Comparison of ENCODE assay signal across 22 mouse cellular contexts in the genomic region with DNA sequence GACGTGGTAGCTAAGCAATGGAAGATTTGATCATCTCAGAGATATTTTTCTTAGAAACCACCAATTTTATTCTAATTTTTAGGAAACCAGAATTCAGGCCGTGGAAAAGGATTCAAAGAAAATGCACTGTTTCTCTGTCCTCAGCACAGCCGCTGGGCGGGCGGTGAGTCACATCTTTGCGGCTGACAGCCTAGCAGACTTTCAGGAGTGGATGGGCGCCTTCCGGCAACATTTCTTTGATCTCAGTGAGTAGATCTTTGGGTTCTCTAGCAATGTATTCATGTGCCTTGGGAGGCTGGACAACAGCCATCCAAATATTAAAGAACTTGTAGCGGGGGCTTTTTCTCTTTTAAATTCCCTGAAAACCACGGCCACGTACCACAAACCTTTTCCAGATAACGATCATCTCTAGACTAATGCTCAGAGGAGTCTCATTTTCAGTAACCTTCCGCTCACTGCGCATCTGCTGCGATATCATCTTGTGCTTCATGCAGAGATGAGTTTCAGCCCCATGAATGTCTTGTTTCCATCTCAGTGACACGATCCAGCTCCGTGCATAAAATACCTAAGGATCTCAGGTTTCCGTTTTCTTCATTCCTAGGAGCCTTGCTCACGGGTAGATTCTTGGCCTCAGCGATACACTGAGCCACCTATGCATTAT. TPM values are rescaled to one million over a fixed set of nuclear protein-coding genes. Genes with fewer than 3 reads are reported as not detected.
DNase-seq lines count a peak whose midpoint lies in the region; ATAC-seq and TF ChIP-seq lines count a peak whose summit lies in the region.
"Had no signal": no experiment of that assay in that cellular context is flagged by ENCODE, and none has a peak within 500 bp of the region (broad histone marks: within the 10 kb centered on the region; RNA-seq: fewer than 3 reads in every experiment).

No protein-coding gene starts in this region.

- dilution Hi-C loops in CH12.LX (cut with MboI; ENCODE audit: extremely low pct_ligation_motif_present, extremely low pct_unique_long_range_greater_than_20kb, low sequenced_read_pairs) = no loop called here

- peaks cover 7% of the 10 kb centered on the region; the same call in 1 of the 2 replicates for H3K4me1 ChIP-seq in kidney, embryonic 15.5 days
- H3K4me1 ChIP-seq in CH12.LX (ENCODE audit: control insufficient read depth in 1 of 2, insufficient read depth in 2 of 2) = peaks cover 9 to 25% of the 10 kb centered on the region in 2 experiments; a peak in 3 of 4 replicates
- H3K4me1 ChIP-seq in cerebellum, adult 2 months (ENCODE audit: control insufficient read depth, insufficient read depth, low read length) = no peaks in the 10 kb centered on the region
- H3K4me1 ChIP-seq: embryonic facial prominence, embryonic 12.5 days; heart, embryonic 10.5 days had no signal

- TF ChIP-seq RAD21 in CH12.LX (IDR thresholded peaks at IDR 0.05; ENCODE audit: low read depth, low read length) = no peak

- H3K9me3 ChIP-seq in kidney, embryonic 15.5 days (replicated peaks) = no peaks in the 10 kb centered on the region
- H3K9me3 ChIP-seq in CH12.LX (replicated peaks; ENCODE audit: low read length) = no peaks in the 10 kb centered on the region
- H3K9me3 ChIP-seq: embryonic facial prominence, embryonic 12.5 days; forebrain, embryonic 12.5 days; heart, embryonic 10.5 days; hindbrain, embryonic 13.5 days had no signal

- TF ChIP-seq CTCF in CH12.LX (conservative IDR thresholded peaks at IDR 0.05 in 1 of 2, IDR thresholded peaks at IDR 0.05 in 1 of 2; ENCODE audit: low read depth in 2 of 2, low read length in 2 of 2) = no peak
- no peak for TF ChIP-seq CTCF in cerebellum, adult 2 months (IDR thresholded peaks at IDR 0.05; ENCODE audit: borderline replicate concordance, insufficient read depth, low read depth, low read length)

- no peaks in the 10 kb centered on the region for H3K79me2 ChIP-seq in CH12.LX (replicated peaks; ENCODE audit: control insufficient read depth, extremely low read depth, insufficient read depth, poor library complexity, severe bottlenecking)

- TF ChIP-seq POLR2A in CH12.LX (IDR thresholded peaks at IDR 0.05; ENCODE audit: low read depth, low read length) = no peak
- no peak for TF ChIP-seq POLR2A in cerebellum, adult 2 months (IDR thresholded peaks at IDR 0.05; ENCODE audit: borderline replicate concordance, insufficient read depth, low read length)

- H3K36me3 ChIP-seq in kidney, embryonic 15.5 days = peaks cover 12% of the 10 kb centered on the region; the same call in 1 of the 2 replicates
- no peaks in the 10 kb centered on the region for H3K36me3 ChIP-seq in CH12.LX (replicated peaks in 1 of 2; ENCODE audit: control insufficient read depth in 1 of 2, insufficient read depth in 1 of 2, low read length in 1 of 2)

- H3K27ac ChIP-seq in kidney, embryonic 15.5 days = no peak overlapping the region
- H3K27ac ChIP-seq in CH12.LX (ENCODE audit: insufficient read depth, low read depth) = peak overlapping the region; percentile 92
- no peak overlapping the region for H3K27ac ChIP-seq in cerebellum, adult 2 months (ENCODE audit: insufficient read depth, low read length)
- H3K27ac ChIP-seq: embryonic facial prominence, embryonic 12.5 days; forebrain, embryonic 12.5 days; heart, embryonic 10.5 days; hindbrain, embryonic 13.5 days; hindbrain, postnatal 0 days had no signal

- no peak overlapping the region for H3K4me3 ChIP-seq in kidney, embryonic 15.5 days (replicated peaks)
- peak overlapping the region in 2 of 3 experiments; percentile 28 to 57 for H3K4me3 ChIP-seq in CH12.LX (replicated peaks in 1 of 3; ENCODE audit: low read depth in 2 of 3, low read length in 2 of 3, poor library complexity in 1 of 3)
- H3K4me3 ChIP-seq in cerebellum, adult 2 months (replicated peaks; ENCODE audit: insufficient read depth, low read depth, low read length) = no peak overlapping the region
- H3K4me3 ChIP-seq: embryonic facial prominence, embryonic 12.5 days; forebrain, embryonic 12.5 days; heart, embryonic 10.5 days; hindbrain, embryonic 13.5 days had no signal

- 81% methylated on average over 20 of the region's 20 CpGs for WGBS in kidney, embryonic 15.5 days
- WGBS in cerebellum, adult 2 months = 98% methylated on average over 20 of the region's 20 CpGs

- no peak for DNase-seq in kidney, adult 9 months
- DNase-seq in CD4-positive, CD25-positive, alpha-beta regulatory T cell, adult 2 months (ENCODE audit: low read depth, low spot score) = peak; percentile 67
- DNase-seq in CH12.LX (ENCODE audit: extremely low read depth) = no peak
- peak; percentile 87 for DNase-seq in induced T-regulatory cell, adult 2 months (ENCODE audit: low read depth)
- no peak for DNase-seq in cerebellum, adult 2 months
- DNase-seq in cerebellum, adult 8-10 months = no peak
- DNase-seq: adrenal gland, postnatal 10 days; cerebellum, adult 18-20 months; cerebellum, postnatal 14 days; embryo, embryonic 11 days; gastrocnemius, postnatal 10 days; heart, adult 18-20 months; heart, postnatal 10 days; kidney, adult 8-10 months had no signal

- H3K27me3 ChIP-seq in kidney, embryonic 15.5 days = no peaks in the 10 kb centered on the region
- H3K27me3 ChIP-seq in CH12.LX (replicated peaks) = no peaks in the 10 kb centered on the region
- H3K27me3 ChIP-seq in cerebellum, adult 2 months (ENCODE audit: control insufficient read depth, insufficient read depth, low read length) = no peaks in the 10 kb centered on the region
- H3K27me3 ChIP-seq: embryonic facial prominence, embryonic 12.5 days; forebrain, embryonic 12.5 days; hindbrain, embryonic 13.5 days had no signal

- 0 out of 2 replicates have a peak, but pooled peaks have one; percentile 0 for TF ChIP-seq EP300 in CH12.LX (IDR thresholded peaks at IDR 0.05; ENCODE audit: low read length)

- ATAC-seq in kidney, embryonic 15.5 days (replicated peaks; ENCODE audit: low FRiP score) = 0 out of 2 replicates have a peak, but pooled peaks have one; percentile 6
- ATAC-seq: forebrain, embryonic 16.5 days; hindbrain, postnatal 0 days; intestine, embryonic 16.5 days had no signal

- no peak overlapping the region for H3K9ac ChIP-seq in kidney, embryonic 15.5 days
- peak overlapping the region; percentile 58 for H3K9ac ChIP-seq in CH12.LX (ENCODE audit: insufficient read depth, low read depth)
- H3K9ac ChIP-seq: embryonic facial prominence, embryonic 12.5 days; forebrain, embryonic 12.5 days; hindbrain, embryonic 13.5 days had no signal

- no peak overlapping the region for H3K4me2 ChIP-seq in kidney, embryonic 15.5 days
- H3K4me2 ChIP-seq in CH12.LX (ENCODE audit: insufficient read depth, low read depth, poor library complexity, severe bottlenecking) = peak overlapping the region; percentile 60
- H3K4me2 ChIP-seq: embryonic facial prominence, embryonic 12.5 days; forebrain, embryonic 12.5 days; hindbrain, embryonic 13.5 days had no signal

- in situ Hi-C loops in CH12.LX (cut with MboI; ENCODE audit: low pct_ligation_motif_present, low pct_unique_long_range_greater_than_20kb, low sequenced_read_pairs) = no loop called here

TF ChIP-seq in CH12.LX, 34 proteins besides CTCF, POLR2A, EP300 and RAD21:
- TF ChIP-seq SMC3 (IDR thresholded peaks at IDR 0.05; ENCODE audit: low read depth, low read length) (no peak), SIN3A (IDR thresholded peaks at IDR 0.05; ENCODE audit: low read length) (peak; percentile 9; the same call in 1 of the 2 replicates), CHD1 (IDR thresholded peaks at IDR 0.05; ENCODE audit: low read depth, low read length) (no peak), HCFC1 (IDR thresholded peaks at IDR 0.05; ENCODE audit: low read depth, low read length) (peak; percentile 37), ELF1 (IDR thresholded peaks at IDR 0.05; ENCODE audit: low read depth, low read length) (peak; percentile 52), NRF1 (IDR thresholded peaks at IDR 0.05; ENCODE audit: low read depth, low read length) (peak; percentile 48)

RNA-seq across cellular contexts. Expression of a gene that starts 56.5 kb away (rescaled TPM):
- 9.3 and 11.5 TPM in 2 replicates for polyA plus RNA-seq in kidney, embryonic 15.5 days (2015; fragmentation: Nextera tagmentation; extraction: Ambion mirVana)
- 0.46 and 0.59 TPM in 2 replicates for total RNA-seq in CH12.LX (2012; rRNA removed)
- 0.59 and 0.99 TPM in 2 replicates for total RNA-seq in CH12.LX (2014; rRNA removed)
- 0.78 and 0.93 TPM in 2 replicates for polyA plus RNA-seq in CH12.LX (2012; ENCODE audit: insufficient read length, low read depth)
- 1.4 and 2.0 TPM in 2 replicates for polyA plus RNA-seq in cerebellum, adult 2 months (2012; rRNA removed)

Comparison
In these comparisons a context has a peak if more than half of its experiments do, and no peak if none do; other contexts are left out.
1. H3K4me3 ChIP-seq: peak in CH12.LX (2 of 3); none in kidney, embryonic 15.5 days (single experiment) and cerebellum, adult 2 months (single experiment).
2. DNase-seq: peak in CD4-positive, CD25-positive, alpha-beta regulatory T cell, adult 2 months (single experiment) and induced T-regulatory cell, adult 2 months (single experiment); none in kidney, adult 9 months (single experiment), CH12.LX (single experiment), cerebellum, adult 2 months (0 of 2) and cerebellum, adult 8-10 months (single experiment).